Mouse (Mus musculus) midbrain, embryonic 11.5 days (tissue): ENCODE results near the gene Ccnd3. TPM values are rescaled to one million over a fixed set of nuclear protein-coding genes. Genes with fewer than 3 reads are reported as not detected.

Experiments
- ATAC-seq: fragments of 200-750 bp; cut with Nextera tagmentation; 2 replicates; pipeline ENCODE4 v1.8.0; 2017; ENCODE audit warnings: moderate TSS enrichment, moderate library complexity; ENCODE audit not compliant: low FRiP score
- DNase-seq: peaks from one replicate; pipeline ENCODE4 v3.0.0; 2015; ENCODE audit warnings: low spot score; ENCODE audit errors: missing footprints
- H3K27ac ChIP-seq: fragments of 300-500 bp; sonication (generic); 2 replicates; pipeline ENCODE4 v1.5.1; 2014; ENCODE audit warnings: low read depth, low read length
- H3K27me3 ChIP-seq: fragments of 300-500 bp; sonication (generic); 2 replicates; pipeline ENCODE4 v1.6.1; 2014; ENCODE audit warnings: mild to moderate bottlenecking, low read length, moderate library complexity, mixed read lengths; ENCODE audit not compliant: control insufficient read depth, insufficient read depth
- H3K36me3 ChIP-seq: fragments of 300-500 bp; sonication (generic); 2 replicates; pipeline ENCODE4 v1.6.1; 2014; ENCODE audit warnings: mild to moderate bottlenecking, low read length, moderate library complexity, mixed read lengths; ENCODE audit not compliant: control insufficient read depth, insufficient read depth
- H3K4me1 ChIP-seq: fragments of 300-500 bp; sonication (generic); 2 replicates; pipeline ENCODE4 v1.6.1; 2014; ENCODE audit warnings: low read length; ENCODE audit not compliant: control insufficient read depth, insufficient read depth
- H3K4me2 ChIP-seq: fragments of 300-500 bp; sonication (generic); 2 replicates; pipeline ENCODE4 v1.6.1; 2014; ENCODE audit warnings: mild to moderate bottlenecking, moderate library complexity
- H3K4me3 ChIP-seq: fragments of 300-500 bp; sonication (generic); 2 replicates; pipeline ENCODE4 v1.5.1; 2014; ENCODE audit warnings: low read depth, low read length
- H3K9ac ChIP-seq: fragments of 300-500 bp; sonication (generic); 2 replicates; pipeline ENCODE4 v1.6.1; 2014; ENCODE audit warnings: low read length
- H3K9me3 ChIP-seq: fragments of 300-500 bp; sonication (generic); 2 replicates; pipeline ENCODE4 v1.6.1; 2016; ENCODE audit warnings: low read length; ENCODE audit not compliant: control insufficient read depth
- WGBS: fragments of 180-500 bp; shearing (Covaris S2); extraction: QIAGEN DNeasy Blood & Tissue Kit; methylation state at CpG from one replicate; pipeline ENCODE4 v1.1.7; 2014; 5-methylcytosine and 5-hydroxymethylcytosine counted together
- polyA plus RNA-seq: library from polyadenylated mRNA; unstranded; fragments of >200 nt; fragmentation: Nextera tagmentation; extraction: Ambion mirVana; gene quantifications from 2 replicates; pipeline ENCODE4 v1.2.1, GENCODE M21; 2014

Gene Ccnd3
- polyA plus RNA-seq, 1 experiment from 2014 or later, result 194 TPM

DNA sequence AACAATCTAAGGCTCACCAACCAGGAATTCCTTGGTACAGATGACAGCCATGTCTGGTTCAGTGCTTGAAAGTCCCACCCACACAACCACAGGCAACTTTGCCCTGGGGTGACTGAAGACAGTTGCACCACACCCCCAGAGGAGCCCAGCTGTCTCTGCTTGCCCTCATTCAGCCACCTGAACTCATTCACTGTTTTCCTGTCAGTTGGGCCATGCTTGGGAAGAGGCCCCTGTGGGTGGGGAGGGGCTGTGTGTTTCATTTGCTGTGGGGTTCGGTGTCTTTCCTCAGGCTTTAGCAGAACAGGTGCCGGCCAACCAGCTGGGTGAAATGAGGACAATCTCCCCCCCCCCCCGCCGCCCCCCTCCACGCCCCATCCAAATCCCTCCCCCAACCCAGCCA, 37.2 kb downstream of the Ccnd3 start:
- DNase-seq (no peak), ATAC-seq (no peak)
- Histone ChIP-seq H3K27ac (no peak overlapping the region), H3K36me3 (no peaks in the 10 kb centered on the region), H3K27me3 (no peaks in the 10 kb centered on the region), H3K4me1 (no peaks in the 10 kb centered on the region), H3K4me2 (no peak overlapping the region), H3K9me3 (no peaks in the 10 kb centered on the region), H3K9ac (no peak overlapping the region), H3K4me3 (no peak overlapping the region)
- WGBS, result 70% methylated on average over 3 of the region's 5 CpGs

DNA sequence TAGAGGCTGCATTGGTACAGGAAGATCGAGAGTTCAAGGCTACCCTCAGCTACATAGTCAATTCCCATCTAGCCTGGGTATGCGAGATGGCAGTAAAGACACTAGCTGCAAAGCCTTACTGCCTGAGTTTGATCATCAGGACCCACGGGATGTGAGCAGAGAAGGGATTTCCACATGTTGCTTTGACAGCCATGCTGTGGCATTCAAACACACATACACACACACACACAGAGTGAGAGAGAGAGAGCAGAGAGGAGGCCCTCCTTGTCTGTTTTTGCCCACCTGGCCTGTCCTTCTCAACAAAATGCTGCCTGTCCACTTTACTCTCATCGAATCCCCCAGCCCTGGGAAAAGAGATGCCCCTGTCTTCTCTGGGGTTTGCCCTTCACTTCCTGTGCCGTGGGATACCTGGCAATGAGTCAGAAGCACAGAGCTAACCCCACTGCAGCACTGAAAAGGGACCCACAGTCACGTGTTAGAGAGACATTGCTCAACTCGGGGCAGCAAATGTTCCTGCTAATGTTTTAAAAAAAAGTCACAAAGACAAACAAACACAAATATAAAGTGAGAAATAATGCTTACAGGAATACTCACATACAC, 38.3 kb downstream of the Ccnd3 start:
- Histone ChIP-seq H3K36me3 (no peaks in the 10 kb centered on the region), H3K4me1 (no peaks in the 10 kb centered on the region), H3K27me3 (no peaks in the 10 kb centered on the region), H3K9me3 (no peaks in the 10 kb centered on the region), H3K27ac (no peak overlapping the region), H3K4me2 (no peak overlapping the region), H3K9ac (no peak overlapping the region), H3K4me3 (no peak overlapping the region)
- 83% methylated on average over 7 of the region's 7 CpGs for WGBS
- ATAC-seq (no peak), DNase-seq (no peak)

DNA sequence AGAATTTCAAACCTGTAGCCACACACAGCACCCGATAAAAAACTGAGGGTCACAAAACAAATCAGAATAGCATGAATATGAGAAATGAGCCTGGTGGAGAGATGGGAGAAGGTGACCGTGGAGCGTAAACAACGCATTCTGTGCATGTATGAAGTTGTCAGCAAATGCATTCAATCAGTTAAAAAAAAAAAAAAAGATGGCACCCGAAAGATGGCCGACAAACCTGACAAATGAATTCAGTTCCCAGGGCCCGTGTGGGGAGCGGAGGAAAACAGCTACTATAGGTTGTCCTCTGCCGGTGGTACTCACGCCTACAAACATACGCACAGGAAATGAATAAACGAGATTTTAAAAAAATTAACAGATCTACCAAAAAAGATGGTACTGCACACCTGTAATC, 40.3 kb downstream of the Ccnd3 start:
- Histone ChIP-seq H3K9me3 (no peaks in the 10 kb centered on the region), H3K4me2 (no peak overlapping the region), H3K27me3 (no peaks in the 10 kb centered on the region), H3K9ac (no peak overlapping the region), H3K4me3 (no peak overlapping the region), H3K4me1 (no peaks in the 10 kb centered on the region), H3K27ac (no peak overlapping the region), H3K36me3 (no peaks in the 10 kb centered on the region)
- ATAC-seq (no peak), DNase-seq (no peak)
- WGBS, result 95% methylated on average over 12 of the region's 12 CpGs

DNA sequence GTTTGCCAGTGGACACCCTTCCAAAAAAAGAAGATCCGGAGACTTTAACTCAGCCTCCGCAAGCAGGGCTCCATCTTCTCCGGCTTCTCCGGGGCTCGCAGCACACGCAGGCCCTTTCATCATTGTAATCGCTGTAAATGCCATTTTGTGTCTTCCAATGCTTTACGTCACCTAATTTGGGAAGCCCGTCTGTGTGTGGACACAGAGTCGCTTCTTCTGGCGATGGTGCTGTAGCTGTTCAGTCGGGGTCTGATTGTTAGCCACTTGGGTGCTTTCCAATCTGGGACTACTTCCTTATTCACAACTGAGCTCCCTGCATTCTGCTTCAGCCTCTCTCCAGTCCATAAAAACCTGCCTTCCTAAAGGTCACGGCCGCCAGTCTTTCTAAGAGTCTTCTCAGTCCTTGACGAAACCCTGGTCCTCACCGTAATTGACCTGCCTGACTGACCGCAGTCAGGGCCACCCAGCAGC, 41.0 kb downstream of the Ccnd3 start:
- 86% methylated on average over 17 of the region's 17 CpGs for WGBS
- DNase-seq (no peak), ATAC-seq (no peak)
- Histone ChIP-seq H3K36me3 (no peaks in the 10 kb centered on the region), H3K4me3 (no peak overlapping the region), H3K27ac (no peak overlapping the region), H3K9me3 (no peaks in the 10 kb centered on the region), H3K4me1 (no peaks in the 10 kb centered on the region), H3K27me3 (no peaks in the 10 kb centered on the region), H3K9ac (no peak overlapping the region), H3K4me2 (no peak overlapping the region)

GRCm38 (mm10) chr17:47551049-47551448, 46.2 kb downstream of the Ccnd3 start:
- ATAC-seq, result no peak
- H3K4me2 ChIP-seq, result no peak overlapping the region
- no peak overlapping the region for H3K27ac ChIP-seq
- H3K27me3 ChIP-seq, result no peaks in the 10 kb centered on the region
- H3K36me3 ChIP-seq, result no peaks in the 10 kb centered on the region
- no peak overlapping the region for H3K9ac ChIP-seq
- H3K4me1 ChIP-seq, result no peaks in the 10 kb centered on the region
- no peaks in the 10 kb centered on the region for H3K9me3 ChIP-seq
- 86% methylated on average over 7 of the region's 7 CpGs for WGBS
- H3K4me3 ChIP-seq, result no peak overlapping the region
- no peak for DNase-seq

GRCm38 (mm10) chr17:47552994-47553393, 48.1 kb downstream of the Ccnd3 start:
- DNase-seq (no peak), ATAC-seq (no peak)
- H3K9me3 ChIP-seq, result no peaks in the 10 kb centered on the region
- no peak overlapping the region for H3K4me3 ChIP-seq
- H3K27me3 ChIP-seq, result no peaks in the 10 kb centered on the region
- H3K27ac ChIP-seq, result no peak overlapping the region
- H3K9ac ChIP-seq, result no peak overlapping the region
- no peaks in the 10 kb centered on the region for H3K36me3 ChIP-seq
- no peaks in the 10 kb centered on the region for H3K4me1 ChIP-seq
- H3K4me2 ChIP-seq, result no peak overlapping the region

- Histone ChIP-seq H3K27me3 (no peaks in the 10 kb centered on the region), H3K4me2 (no peak overlapping the region), H3K36me3 (no peaks in the 10 kb centered on the region), H3K4me1 (no peaks in the 10 kb centered on the region), H3K4me3 (no peak overlapping the region), H3K27ac (no peak overlapping the region), H3K9ac (no peak overlapping the region), H3K9me3 (no peaks in the 10 kb centered on the region)
- ATAC-seq, result no peak
- WGBS, result 76% methylated on average over 9 of the region's 10 CpGs
- no peak for DNase-seq
Measured at GRCm38 (mm10) chr17:47554621-47555020, 49.8 kb downstream of the Ccnd3 start.

- WGBS, result 84% methylated on average over 3 of the region's 3 CpGs
- H3K4me3 ChIP-seq, result no peak overlapping the region
- ATAC-seq (no peak), DNase-seq (no peak)
- no peak overlapping the region for H3K9ac ChIP-seq
- H3K9me3 ChIP-seq, result no peaks in the 10 kb centered on the region
- no peaks in the 10 kb centered on the region for H3K27me3 ChIP-seq
- no peak overlapping the region for H3K4me2 ChIP-seq
- H3K4me1 ChIP-seq, result no peaks in the 10 kb centered on the region
- H3K27ac ChIP-seq, result no peak overlapping the region
- H3K36me3 ChIP-seq, result no peaks in the 10 kb centered on the region
Measured at GRCm38 (mm10) chr17:47557179-47557578, 52.3 kb downstream of the Ccnd3 start.

DNA sequence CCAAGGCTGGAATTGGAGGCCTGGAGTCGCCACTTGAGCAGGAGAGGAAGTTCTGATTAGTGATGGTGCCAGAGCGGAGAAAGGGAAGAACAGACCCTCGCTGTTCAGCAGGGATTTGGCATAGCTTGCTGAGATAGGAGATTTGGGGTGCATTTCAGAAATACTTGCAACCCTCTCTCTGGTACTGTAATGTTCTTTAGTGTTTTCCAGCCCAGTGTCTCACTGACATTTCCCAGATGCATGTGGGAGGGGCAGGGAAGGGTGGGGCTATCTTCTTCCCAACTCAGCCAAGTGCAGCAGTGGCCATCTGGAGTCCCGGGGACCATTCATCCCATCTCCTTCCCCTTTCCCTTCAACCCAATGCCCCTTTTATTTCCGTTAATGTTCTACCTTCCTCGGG, 54.9 kb downstream of the Ccnd3 start:
- WGBS, result 76% methylated on average over 6 of the region's 6 CpGs
- H3K27ac ChIP-seq, result no peak overlapping the region
- ATAC-seq (no peak), DNase-seq (no peak)
- H3K27me3 ChIP-seq, result no peaks in the 10 kb centered on the region
- no peak overlapping the region for H3K9ac ChIP-seq
- H3K4me2 ChIP-seq, result no peak overlapping the region
- no peaks in the 10 kb centered on the region for H3K4me1 ChIP-seq
- no peaks in the 10 kb centered on the region for H3K36me3 ChIP-seq
- H3K4me3 ChIP-seq, result no peak overlapping the region
- no peaks in the 10 kb centered on the region for H3K9me3 ChIP-seq
